Mouse (Mus musculus) naive thymus-derived CD4-positive, alpha-beta T cell, adult 2 months (primary cell): ENCODE results near the gene Fahd1.
A peak's percentile ranks its signal among the peaks of the same experiment; 100 is the strongest.

ENCODE experiments used
- DNase-seq: peaks from one replicate; pipeline ENCODE4 v3.0.0-alpha.2; 2011; ENCODE audit warnings: low read depth

Fahd1 gene

GRCm38 (mm10) chr17:24850065-24850772, at the start of gene Fahd1:
TSS of gene Fahd1 (minus strand) at chr17:24850364.
- DNase-seq, result peak; percentile 97

DNA sequence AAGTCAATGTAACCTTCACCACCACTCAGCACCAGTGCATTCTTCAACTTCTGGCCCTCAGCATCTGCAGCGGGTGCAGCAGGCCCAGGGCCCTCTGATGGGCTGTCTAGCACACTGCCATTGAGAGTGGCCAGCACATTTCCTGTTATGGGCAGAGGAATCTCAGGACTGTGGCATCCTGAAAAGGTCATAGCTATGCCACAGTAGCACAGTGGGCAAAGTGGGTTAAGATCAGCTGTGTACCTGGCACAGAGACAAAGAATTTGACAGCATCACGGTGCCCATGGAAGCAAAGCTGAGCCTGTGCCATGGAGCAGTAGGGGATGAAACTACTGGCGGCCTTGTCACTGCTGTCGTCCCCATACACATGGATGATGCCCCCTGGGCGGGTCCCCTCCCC, 49.0 kb upstream of the Fahd1 start:
- DNase-seq, result no peak

- no peak for DNase-seq
These were observed 48.1 kb upstream of the Fahd1 start for GRCm38 (mm10) chr17:24898041-24898854.

- no peak for DNase-seq
These were observed 47.4 kb upstream of the Fahd1 start for GRCm38 (mm10) chr17:24897600-24897999.

DNA sequence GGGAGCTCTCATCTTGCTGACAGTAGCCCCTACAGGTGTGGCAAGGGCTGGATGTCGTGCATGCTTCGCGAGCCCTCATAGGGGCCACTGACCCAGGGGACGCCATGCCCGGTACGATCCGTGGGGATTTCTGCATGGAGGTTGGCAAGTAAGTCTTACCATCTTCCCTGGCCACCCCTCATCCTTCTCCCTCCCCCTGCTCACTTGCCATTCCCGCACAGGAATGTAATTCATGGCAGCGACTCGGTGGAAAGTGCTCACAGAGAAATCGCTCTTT, 46.8 kb upstream of the Fahd1 start:
- DNase-seq, result no peak

DNA sequence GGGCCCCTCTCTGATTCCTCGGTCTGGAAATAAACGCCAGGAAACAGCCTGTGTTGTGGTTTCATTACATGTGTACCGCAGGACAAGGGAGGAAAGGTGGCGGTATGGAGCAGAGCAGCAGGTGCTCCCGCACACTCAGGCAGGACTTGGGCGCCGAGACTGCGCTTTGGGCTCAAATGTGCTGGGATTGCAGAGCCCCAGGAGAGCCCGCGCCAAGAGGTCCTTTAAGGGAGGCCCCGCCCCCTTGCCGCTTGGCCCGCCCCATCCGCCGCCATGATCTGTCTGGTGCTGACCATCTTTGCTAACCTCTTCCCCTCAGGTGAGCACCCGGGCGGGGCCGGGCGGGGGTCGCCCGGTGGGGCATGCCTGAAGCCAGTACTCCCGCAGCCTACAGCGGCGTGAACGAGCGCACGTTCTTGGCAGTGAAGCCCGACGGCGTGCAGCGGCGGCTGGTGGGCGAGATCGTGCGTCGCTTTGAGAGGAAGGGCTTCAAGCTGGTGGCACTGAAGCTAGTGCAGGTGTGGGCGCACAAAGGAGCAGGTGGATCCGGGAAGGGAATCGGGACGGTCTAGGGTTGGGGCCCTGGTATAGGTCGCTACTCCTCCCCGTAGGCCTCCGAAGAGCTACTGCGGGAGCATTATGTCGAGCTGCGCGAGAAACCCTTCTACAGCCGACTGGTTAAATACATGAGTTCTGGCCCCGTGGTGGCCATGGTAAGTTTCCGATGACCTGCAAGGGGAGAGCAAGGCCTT, 46.3 kb upstream of the Fahd1 start, which contains the start of gene Nme3:
Nme3 (plus strand) TSS at position 260 of the 752 bp plus-strand sequence.
- peak; percentile 75 for DNase-seq

DNA sequence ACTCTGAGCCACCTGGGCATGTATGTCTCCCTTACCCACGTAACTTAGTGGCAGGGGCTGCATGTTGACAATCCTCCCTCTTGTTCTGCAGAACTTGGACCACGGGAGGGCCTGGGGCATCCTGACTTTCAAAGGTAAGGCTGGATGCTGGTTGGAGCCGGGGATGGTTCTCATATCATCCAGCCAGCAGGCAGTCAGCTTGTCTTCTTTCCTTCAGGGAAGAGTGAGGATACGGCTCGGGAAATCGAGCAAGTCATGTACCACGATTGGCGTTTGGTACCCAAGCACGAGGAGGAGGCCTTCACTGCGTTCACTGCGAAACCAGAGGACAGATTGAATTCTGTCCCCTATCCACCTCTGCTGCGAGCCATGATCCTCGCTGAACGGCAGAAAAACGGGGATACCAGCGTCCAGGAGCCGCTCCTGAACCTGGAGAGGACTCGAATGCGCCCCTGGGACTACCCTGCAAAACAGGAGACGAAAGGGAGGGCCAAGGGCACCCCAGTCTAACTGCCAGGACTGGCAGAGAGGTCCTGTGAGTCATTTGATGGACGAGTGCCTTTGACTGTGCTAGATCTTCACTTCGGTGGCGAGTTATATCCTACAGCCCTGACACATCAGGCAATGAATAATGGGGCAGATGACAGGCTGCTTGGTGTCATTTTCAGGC, 45.5 kb upstream of the Fahd1 start:
- no peak for DNase-seq

GRCm38 (mm10) chr17:24894995-24895547, 44.9 kb upstream of the Fahd1 start, which contains the start of the genes Eme2 and Mrps34:
TSS of gene Eme2 (minus strand) at chr17:24895087.
TSS of gene Mrps34 (plus strand) at chr17:24895116.
- peak; percentile 82 for DNase-seq

DNA sequence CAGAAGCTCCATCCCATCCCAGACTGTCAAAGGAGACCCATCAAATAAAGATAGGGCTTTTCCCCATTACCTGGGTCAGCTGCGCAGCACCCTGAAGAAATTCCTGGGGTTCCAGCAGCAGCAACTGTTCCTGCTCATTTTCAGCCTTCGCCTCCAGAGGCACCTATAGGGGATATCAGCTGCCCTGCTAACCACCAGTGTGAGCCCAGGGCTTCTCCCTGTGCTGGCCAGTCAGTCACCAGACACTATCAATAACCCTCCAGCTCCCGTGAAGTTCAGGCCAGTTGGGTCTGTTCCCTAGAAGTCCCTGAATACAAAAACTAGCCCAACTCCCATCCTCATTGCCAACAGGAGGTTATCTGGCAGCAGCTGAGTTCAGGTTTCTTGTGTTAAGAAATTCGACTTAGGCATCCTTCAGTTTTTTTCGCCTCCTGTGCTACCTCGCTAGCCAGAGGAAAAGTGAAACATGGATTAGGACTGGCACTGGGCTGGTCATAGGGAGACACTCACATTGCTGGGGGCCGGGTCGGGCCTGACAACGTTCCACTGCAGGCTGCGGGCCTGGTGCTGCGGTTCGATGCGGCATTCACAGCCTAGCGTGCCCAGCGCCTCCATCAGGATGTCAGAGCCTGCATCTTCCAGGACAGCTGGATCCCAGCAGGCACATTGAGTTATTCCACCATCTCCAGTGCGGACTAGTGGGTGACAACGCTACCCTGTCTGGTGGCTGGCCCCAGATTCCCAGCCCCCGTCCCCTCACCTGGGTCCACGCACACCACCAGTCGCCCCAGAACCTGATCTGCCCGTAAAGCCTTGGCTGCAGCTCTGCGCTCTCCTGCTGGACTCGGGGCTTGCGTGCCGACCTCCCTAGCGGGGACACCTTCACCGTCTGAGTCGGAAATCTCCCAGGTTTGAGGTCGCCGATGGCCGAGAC, 44.2 kb upstream of the Fahd1 start:
- no peak for DNase-seq

GRCm38 (mm10) chr17:24893276-24893675, 43.1 kb upstream of the Fahd1 start:
- no peak for DNase-seq

DNA sequence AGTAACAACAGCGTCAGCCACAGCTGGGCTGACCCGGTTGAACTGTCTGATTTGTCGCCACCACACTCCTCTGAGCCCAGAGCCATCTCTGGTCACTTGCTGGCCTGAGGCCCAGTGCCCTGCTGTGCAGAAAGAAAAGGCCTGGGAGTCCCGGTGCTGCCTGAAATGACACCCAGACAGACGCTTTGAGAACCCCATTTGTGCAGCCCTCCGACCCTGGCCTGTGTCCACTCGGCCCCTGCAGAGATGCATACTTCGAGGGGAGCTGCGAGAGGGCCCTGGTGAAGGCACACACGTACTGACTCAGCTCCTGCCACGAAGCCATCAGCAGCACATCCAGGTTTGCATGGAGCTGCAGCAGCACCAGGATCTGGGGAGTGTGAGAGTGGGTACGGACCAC, 42.6 kb upstream of the Fahd1 start:
- no peak for DNase-seq

DNA sequence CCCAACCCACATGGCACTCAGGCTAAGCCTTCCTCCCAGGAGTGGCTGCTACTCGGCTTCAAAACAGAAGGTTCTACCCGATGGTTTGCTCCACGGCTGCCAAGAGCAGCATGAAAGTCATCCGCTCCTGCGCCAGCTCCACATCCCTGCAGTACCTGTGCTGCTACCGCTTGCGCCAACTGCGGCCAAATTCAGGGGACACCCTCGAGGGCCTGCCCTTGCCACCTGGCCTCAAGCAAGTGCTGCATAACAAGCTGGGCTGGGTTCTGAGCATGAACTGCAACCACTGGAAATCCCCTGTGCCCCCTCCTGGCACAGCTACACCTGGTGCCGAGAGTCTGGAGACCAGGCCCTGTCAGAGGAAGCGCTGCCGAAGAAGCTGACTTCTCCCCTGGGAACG, 41.2 kb upstream of the Fahd1 start:
- DNase-seq, result no peak

DNA sequence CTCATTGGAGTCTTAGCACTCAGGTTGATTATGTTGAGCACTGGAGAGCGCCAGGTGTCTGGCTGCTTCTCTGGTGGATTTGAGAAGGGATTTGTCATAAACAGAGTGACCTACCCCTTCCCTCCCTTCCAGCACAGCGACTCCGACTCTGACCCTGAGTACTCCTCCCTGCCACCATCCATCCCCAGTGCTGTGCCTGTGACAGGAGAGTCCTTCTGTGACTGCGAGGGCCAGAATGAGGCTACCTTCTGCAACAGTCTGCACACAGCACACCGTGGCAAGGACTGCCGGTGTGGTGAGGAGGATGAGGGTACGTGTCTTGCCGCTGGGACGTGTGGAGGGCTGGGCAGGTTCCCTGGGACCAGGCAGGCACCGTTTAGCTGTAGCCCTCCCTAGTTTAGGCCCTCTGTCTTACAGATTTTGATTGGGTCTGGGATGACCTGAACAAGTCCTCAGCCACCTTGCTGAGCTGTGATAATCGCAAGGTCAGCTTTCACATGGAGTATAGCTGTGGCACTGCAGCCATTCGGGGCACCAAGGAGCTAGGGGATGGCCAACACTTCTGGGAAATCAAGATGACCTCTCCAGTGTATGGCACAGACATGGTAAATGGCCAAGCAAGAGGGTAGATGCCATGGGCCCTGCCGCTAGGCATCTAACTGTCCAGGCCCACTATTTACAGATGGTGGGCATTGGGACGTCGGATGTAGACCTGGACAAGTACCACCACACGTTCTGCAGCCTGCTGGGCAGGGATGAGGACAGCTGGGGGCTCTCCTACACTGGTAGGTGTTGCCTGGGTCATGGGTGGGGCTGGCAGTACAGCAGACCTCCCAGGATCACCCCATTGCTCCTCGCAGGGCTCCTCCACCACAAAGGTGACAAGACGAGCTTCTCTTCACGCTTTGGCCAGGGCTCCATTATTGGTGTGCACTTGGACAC, 40.3 kb upstream of the Fahd1 start:
- no peak for DNase-seq

DNA sequence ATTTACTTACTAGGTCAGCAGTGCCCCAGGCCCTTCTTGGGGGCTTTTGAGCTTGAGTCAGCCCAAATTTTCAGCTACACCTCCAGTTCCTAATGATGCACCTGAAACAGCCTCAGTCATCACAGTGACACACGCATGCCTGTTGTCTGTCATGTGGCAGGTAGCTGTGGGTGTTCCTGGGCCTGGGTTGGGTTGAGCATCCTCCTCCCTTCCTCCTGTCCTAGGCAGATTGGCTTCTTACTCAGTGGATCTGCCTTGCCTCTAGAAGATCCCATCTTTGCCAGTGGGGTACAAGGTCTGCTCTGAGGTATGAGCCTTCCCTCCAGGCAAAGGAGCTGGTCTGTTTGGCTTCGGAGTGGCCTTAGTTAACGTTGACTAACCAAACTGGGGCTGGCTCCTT, 38.7 kb upstream of the Fahd1 start:
- DNase-seq, result no peak

- DNase-seq, result no peak
These were observed 37.3 kb upstream of the Fahd1 start for GRCm38 (mm10) chr17:24887291-24888080.

DNA sequence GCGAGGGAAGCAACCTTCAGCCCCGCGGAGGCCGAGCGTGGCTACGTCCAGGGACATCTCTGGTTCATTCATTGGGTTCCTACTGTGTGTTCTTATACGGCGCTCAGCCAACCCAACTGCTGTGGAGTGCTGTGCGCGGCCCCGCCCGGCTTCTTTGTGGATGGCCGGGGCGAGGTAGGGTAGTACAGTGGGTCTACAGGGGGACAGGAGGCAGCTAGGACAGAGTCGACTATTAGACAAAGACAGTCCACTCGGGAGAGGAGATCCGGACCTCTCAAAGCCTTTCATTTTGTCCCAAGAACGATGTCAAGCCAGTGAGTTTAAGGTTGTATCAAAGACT, 36.7 kb upstream of the Fahd1 start:
- DNase-seq, result no peak

DNA sequence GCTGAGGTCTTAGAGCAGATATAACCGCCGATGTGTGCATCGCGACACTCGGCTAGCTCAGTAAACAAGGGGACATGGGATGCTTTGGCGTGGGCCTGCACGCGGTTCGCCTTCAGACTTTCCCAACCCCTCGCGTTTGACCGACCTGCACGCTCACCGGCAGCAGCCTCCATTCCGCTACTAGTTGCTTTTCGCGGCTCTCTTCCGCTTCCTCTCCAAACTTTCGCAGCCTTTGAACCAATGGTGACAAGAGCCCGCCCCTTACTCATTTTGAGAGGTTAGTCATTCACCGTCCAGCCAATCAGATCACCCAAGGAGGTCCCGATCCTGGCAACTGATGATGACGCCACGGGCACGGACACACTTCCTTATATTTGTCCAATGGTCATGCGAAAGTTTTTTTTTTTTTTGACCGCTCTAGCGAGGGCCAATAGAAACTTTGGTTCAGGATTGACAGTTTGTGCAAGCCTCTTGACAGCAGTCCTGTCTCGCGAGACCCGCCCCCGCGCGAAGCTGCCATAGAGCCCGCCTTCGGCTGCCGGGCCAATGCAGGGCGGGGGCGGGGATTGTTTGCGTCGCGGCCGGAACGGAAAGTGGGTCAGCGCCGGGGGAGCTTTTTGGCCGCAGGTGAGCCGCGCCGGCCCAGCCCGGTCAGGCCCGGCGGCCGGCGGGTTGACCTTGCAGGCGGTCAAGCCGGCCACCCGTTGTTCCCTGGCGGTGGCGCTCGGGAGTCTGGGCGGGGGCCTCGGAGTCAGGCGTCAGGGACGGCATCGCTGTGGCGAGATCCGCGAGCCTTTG, 36.2 kb upstream of the Fahd1 start, which contains the start of the genes Nubp2 and Spsb3:
Nubp2 (minus strand) TSS at position 216 of the 798 bp plus-strand sequence.
Spsb3 (plus strand) TSS at position 510 of the 798 bp plus-strand sequence.
- peak; percentile 98 for DNase-seq
